Mouse (Mus musculus) CH12.LX (cell line): ENCODE data around the gene Cd164l2. TPM values are rescaled to one million over a fixed set of nuclear protein-coding genes. Genes with fewer than 3 reads are reported as not detected.

Experiments used
- DNase-seq: peaks from one replicate; pipeline ENCODE4 v3.0.0-alpha.2; 2013; ENCODE audit errors: extremely low read depth
- H3K27ac ChIP-seq: 2 replicates; pipeline ENCODE4 v1.5.1; 2012; ENCODE audit warnings: low read depth, mild to moderate bottlenecking, control low read depth, moderate library complexity; ENCODE audit not compliant: insufficient read depth
- H3K27me3 ChIP-seq: replicated peaks from 2 replicates; pipeline ENCODE3; 2012; ENCODE audit warnings: inconsistent platforms
- H3K36me3 ChIP-seq, 2 experiments: replicated peaks in 1 of 2; 2 replicates each; pipeline versions ENCODE3 to v1.6.1; 2012; ENCODE audit warnings: inconsistent platforms in 1 of 2, low read length in 1 of 2, mild to moderate bottlenecking in 1 of 2, mixed read lengths in 1 of 2, moderate library complexity in 1 of 2; ENCODE audit not compliant: control insufficient read depth in 1 of 2, insufficient read depth in 1 of 2
- H3K4me1 ChIP-seq, 2 experiments: 2 replicates each; pipeline ENCODE4 v1.6.1; 2012; ENCODE audit warnings: inconsistent platforms in 1 of 2, moderate library complexity in 1 of 2; ENCODE audit not compliant: insufficient read depth in 2 of 2, control insufficient read depth in 1 of 2
- H3K4me2 ChIP-seq: 2 replicates; pipeline ENCODE4 v1.6.1; 2012; ENCODE audit warnings: low read depth, mild to moderate bottlenecking, control low read depth; ENCODE audit not compliant: poor library complexity, insufficient read depth, severe bottlenecking
- H3K4me3 ChIP-seq, 3 experiments: fragments of 150-350 bp in 1 of 3; sonication (generic) in 1 of 3; replicated peaks in 1 of 3; 2 replicates each; pipeline versions ENCODE3 to v1.5.1; 2011 to 2012; ENCODE audit warnings: low read depth in 2 of 3, low read length in 2 of 3, mild to moderate bottlenecking in 2 of 3, moderate library complexity in 2 of 3, control low read depth in 1 of 3, improper control_type of control experiment in 1 of 3, inconsistent platforms in 1 of 3, mixed read lengths in 1 of 3; ENCODE audit not compliant: poor library complexity in 1 of 3
- H3K79me2 ChIP-seq: replicated peaks from 2 replicates; pipeline ENCODE4 v1.6.1; 2012; ENCODE audit warnings: mild to moderate bottlenecking, moderate library complexity; ENCODE audit not compliant: control insufficient read depth, poor library complexity, insufficient read depth, severe bottlenecking; ENCODE audit errors: extremely low read depth
- H3K9ac ChIP-seq: 2 replicates; pipeline ENCODE4 v1.6.1; 2012; ENCODE audit warnings: low read depth, mild to moderate bottlenecking, control low read depth, moderate library complexity; ENCODE audit not compliant: insufficient read depth
- H3K9me3 ChIP-seq: replicated peaks from 2 replicates; pipeline ENCODE3; 2012; ENCODE audit warnings: low read length, inconsistent platforms, mixed read lengths
- CHD1 ChIP-seq: IDR thresholded peaks from 2 replicates; pipeline ENCODE4 v1.6.1; 2012; ENCODE audit warnings: low read depth, low read length, improper control_type of control experiment, inconsistent platforms
- GABPA ChIP-seq: IDR thresholded peaks from 2 replicates; pipeline ENCODE4 v1.6.1; 2012; ENCODE audit warnings: low read depth, low read length, improper control_type of control experiment, inconsistent platforms; ENCODE audit not compliant: insufficient replicate concordance
- JUN ChIP-seq: IDR thresholded peaks from 2 replicates; pipeline ENCODE4 v1.6.1; 2011; ENCODE audit warnings: low read depth, mild to moderate bottlenecking, low read length, improper control_type of control experiment, moderate library complexity; ENCODE audit not compliant: insufficient read depth
- NELFE ChIP-seq: IDR thresholded peaks from 2 replicates; pipeline ENCODE4 v1.6.1; 2011; ENCODE audit warnings: low read depth, low read length, improper control_type of control experiment
- POLR2A ChIP-seq: IDR thresholded peaks from 2 replicates; pipeline ENCODE4 v1.6.1; 2011; ENCODE audit warnings: low read depth, mild to moderate bottlenecking, improper control_type of control experiment, low read length
- SMC3 ChIP-seq: IDR thresholded peaks from 2 replicates; pipeline ENCODE4 v1.6.1; 2011; ENCODE audit warnings: low read depth, low read length, improper control_type of control experiment
- USF1 ChIP-seq: IDR thresholded peaks from 2 replicates; pipeline ENCODE4 v1.6.1; 2014; ENCODE audit warnings: low read depth, mild to moderate bottlenecking, inconsistent platforms, low read length, improper control_type of control experiment
- dilution Hi-C: fragments of 300-500 bp; cut with MboI; formaldehyde crosslinking; loops from 2 replicates; pipeline ENCODE4 v1.14.3; 2020; ENCODE audit warnings: low sequenced_read_pairs; ENCODE audit not compliant: extremely low pct_unique_long_range_greater_than_20kb, extremely low pct_ligation_motif_present
- in situ Hi-C: fragments of 300-500 bp; cut with MboI; formaldehyde crosslinking; loops from 3 replicates; pipeline ENCODE4 v1.14.3; 2019; ENCODE audit warnings: low sequenced_read_pairs, low pct_ligation_motif_present, low pct_unique_long_range_greater_than_20kb, mixed read lengths
- polyA plus RNA-seq: library from polyadenylated mRNA; unstranded; fragments of >175 nt; gene quantifications from 2 replicates; pipeline ENCODE4 v1.2.1, GENCODE M21; 2012; ENCODE audit warnings: low read depth; ENCODE audit not compliant: insufficient read length
- total RNA-seq, 2 experiments: library from RNA; depleted of rRNA; stranded (reverse); fragments of 300-350 nt in 1 of 2; fragments of >200 nt in 1 of 2; gene quantifications; 2 replicates each; pipeline ENCODE4 v1.2.3; 2012 to 2014

Gene Cd164l2
- total and polyA plus RNA-seq, 3 experiments, result not detected

- dilution Hi-C loops, result no loop called here
- Histone ChIP-seq H3K79me2 (no peaks in the 10 kb centered on the region), H3K27me3 (no peaks in the 10 kb centered on the region), H3K36me3 (peaks cover 0 to 67% of the 10 kb centered on the region in 2 experiments), H3K9me3 (no peaks in the 10 kb centered on the region), H3K4me2 (no peak overlapping the region), H3K9ac (no peak overlapping the region), H3K4me3 (no peak overlapping the region), H3K27ac (no peak overlapping the region), H3K4me1 (peaks cover 11 to 22% of the 10 kb centered on the region in 2 experiments)
- no peak for DNase-seq
- TF ChIP-seq USF1, result no peak
- TF ChIP-seq JUN, result no peak
- no peak for TF ChIP-seq NELFE
- in situ Hi-C loops, result no loop called here
These were observed 46.0 kb downstream of the Cd164l2 start for GRCm38 (mm10) chr4:133257798-133258408.

GRCm38 (mm10) chr4:133261641-133262374 lies 49.9 kb downstream of the Cd164l2 start:
- dilution Hi-C loops, result no loop called here
- Histone ChIP-seq H3K9me3 (no peaks in the 10 kb centered on the region), H3K79me2 (no peaks in the 10 kb centered on the region), H3K4me1 (peaks cover 15 to 56% of the 10 kb centered on the region in 2 experiments), H3K27ac (peak overlapping the region; percentile 14; the same call in 1 of the 2 replicates), H3K36me3 (peaks cover 21 to 66% of the 10 kb centered on the region in 2 experiments), H3K9ac (peak overlapping the region; percentile 46; the same call in 1 of the 2 replicates), H3K4me2 (peak overlapping the region; percentile 26), H3K27me3 (no peaks in the 10 kb centered on the region), H3K4me3 (peak overlapping the region; percentile 36 to 47 (median 45))
- TF ChIP-seq POLR2A (0 out of 2 replicates have a peak, but pooled peaks have one; percentile 20), GABPA (no peak), CHD1 (peak; percentile 87)
- DNase-seq, result no peak
- in situ Hi-C loops, result loop anchor here (5.0 kb wide), 1 partner anchor 40 kb away; no protein-coding TSS in a partner anchor

- peak; percentile 25; the same call in 1 of the 2 replicates for TF ChIP-seq CHD1
- TF ChIP-seq SMC3, result no peak
- peaks cover 15 to 56% of the 10 kb centered on the region in 2 experiments for H3K4me1 ChIP-seq
- H3K9ac ChIP-seq, result peak overlapping the region; percentile 46
- no peak for DNase-seq
- H3K9me3 ChIP-seq, result no peaks in the 10 kb centered on the region
- H3K4me2 ChIP-seq, result peak overlapping the region; percentile 26
- dilution Hi-C loops, result no loop called here
- no peaks in the 10 kb centered on the region for H3K27me3 ChIP-seq
- in situ Hi-C loops, result loop anchor here (5.0 kb wide), 1 partner anchor 40 kb away; no protein-coding TSS in a partner anchor
- H3K27ac ChIP-seq, result peak overlapping the region; percentile 14; the same call in 1 of the 2 replicates
- peak overlapping the region; percentile 36 to 47 (median 45) for H3K4me3 ChIP-seq
- no peaks in the 10 kb centered on the region for H3K79me2 ChIP-seq
- peaks cover 25 to 66% of the 10 kb centered on the region in 2 experiments for H3K36me3 ChIP-seq
These were observed 50.4 kb downstream of the Cd164l2 start for GRCm38 (mm10) chr4:133262375-133262765.
